Mouse (Mus musculus) limb, embryonic 13.5 days (tissue): ENCODE measurements at regions not wholly inside any gene's neighbourhood (a gene's known extent, or its start where the extent isn't known, plus 50 kb on each side); places are given as distances from the start of the nearest gene placed in this dataset.

Experiments
- ATAC-seq: fragments of 200-750 bp; cut with Nextera tagmentation; 2 replicates; pipeline ENCODE4 v1.8.0; 2017; ENCODE audit warnings: low read depth, moderate number of reproducible peaks, moderate TSS enrichment; ENCODE audit not compliant: low FRiP score
- H3K27ac ChIP-seq: fragments of 300-500 bp; sonication (generic); 2 replicates; pipeline ENCODE4 v1.5.1; 2015; ENCODE audit warnings: inconsistent platforms, mild to moderate bottlenecking, moderate library complexity
- H3K27me3 ChIP-seq: fragments of 300-500 bp; sonication (generic); 2 replicates; pipeline ENCODE4 v1.6.1; 2015; ENCODE audit warnings: mild to moderate bottlenecking, inconsistent platforms
- H3K36me3 ChIP-seq: fragments of 300-500 bp; sonication (generic); 2 replicates; pipeline ENCODE4 v1.6.1; 2015; ENCODE audit warnings: inconsistent platforms, mild to moderate bottlenecking, moderate library complexity
- H3K4me1 ChIP-seq: fragments of 300-500 bp; sonication (generic); 2 replicates; pipeline ENCODE4 v1.6.1; 2015; ENCODE audit warnings: inconsistent platforms
- H3K4me2 ChIP-seq: fragments of 300-500 bp; sonication (generic); replicated peaks from 2 replicates; pipeline ENCODE4 v1.6.1; 2015; ENCODE audit warnings: inconsistent platforms, mild to moderate bottlenecking, moderate library complexity
- H3K4me3 ChIP-seq: fragments of 300-500 bp; sonication (generic); 2 replicates; pipeline ENCODE4 v1.5.1; 2015; ENCODE audit warnings: moderate library complexity, mild to moderate bottlenecking, inconsistent platforms
- H3K9ac ChIP-seq: fragments of 300-500 bp; sonication (generic); 2 replicates; pipeline ENCODE4 v1.6.1; 2015; ENCODE audit warnings: mild to moderate bottlenecking, inconsistent platforms
- H3K9me3 ChIP-seq: fragments of 300-500 bp; sonication (generic); 2 replicates; pipeline ENCODE4 v1.6.1; 2016; ENCODE audit warnings: inconsistent platforms
- WGBS: fragments of 180-500 bp; shearing (Covaris S2); methylation state at CpG from one replicate; pipeline ENCODE4 v1.1.7; 2015; 5-methylcytosine and 5-hydroxymethylcytosine counted together

GRCm38 (mm10) chr10:66918713-66919112, 177.2 kb upstream of the Jmjd1c start:
- Histone ChIP-seq H3K9me3 (no peaks in the 10 kb centered on the region), H3K4me1 (peaks cover 66% of the 10 kb centered on the region), H3K27ac (no peak overlapping the region), H3K9ac (no peak overlapping the region), H3K27me3 (no peaks in the 10 kb centered on the region; the same call in 1 of the 2 replicates), H3K4me3 (no peak overlapping the region), H3K4me2 (no peak overlapping the region), H3K36me3 (no peaks in the 10 kb centered on the region)
- no peak for ATAC-seq
- WGBS, result 75% methylated on average over 2 of the region's 2 CpGs

GRCm38 (mm10) chr10:66919953-66920760, 175.8 kb upstream of the Jmjd1c start:
- ATAC-seq, result peak; percentile 81
- peak overlapping the region; percentile 19 for H3K4me3 ChIP-seq
- H3K36me3 ChIP-seq, result no peaks in the 10 kb centered on the region
- 1% methylated on average over 14 of the region's 14 CpGs for WGBS
- H3K27me3 ChIP-seq, result peaks cover 5% of the 10 kb centered on the region
- H3K9me3 ChIP-seq, result no peaks in the 10 kb centered on the region
- no peak overlapping the region for H3K9ac ChIP-seq
- peak overlapping the region; percentile 59 for H3K4me2 ChIP-seq
- peak overlapping the region; percentile 91 for H3K27ac ChIP-seq
- peaks cover 53% of the 10 kb centered on the region for H3K4me1 ChIP-seq

GRCm38 (mm10) chr10:66920761-66921684, 174.9 kb upstream of the Jmjd1c start:
- peak overlapping the region; percentile 91 for H3K27ac ChIP-seq
- peak overlapping the region; percentile 59 for H3K4me2 ChIP-seq
- peaks cover 5% of the 10 kb centered on the region for H3K27me3 ChIP-seq
- 2% methylated on average over 27 of the region's 27 CpGs for WGBS
- ATAC-seq, result peak; percentile 88
- H3K9ac ChIP-seq, result no peak overlapping the region
- H3K4me1 ChIP-seq, result peaks cover 45% of the 10 kb centered on the region
- H3K4me3 ChIP-seq, result peak overlapping the region; percentile 19
- H3K9me3 ChIP-seq, result no peaks in the 10 kb centered on the region
- no peaks in the 10 kb centered on the region for H3K36me3 ChIP-seq

- Histone ChIP-seq H3K36me3 (no peaks in the 10 kb centered on the region), H3K4me2 (peak overlapping the region; percentile 59), H3K4me3 (no peak overlapping the region), H3K9ac (no peak overlapping the region), H3K27ac (peak overlapping the region; percentile 91), H3K4me1 (peaks cover 43% of the 10 kb centered on the region), H3K9me3 (no peaks in the 10 kb centered on the region), H3K27me3 (peaks cover 5% of the 10 kb centered on the region)
- 14% methylated on average over 6 of the region's 6 CpGs for WGBS
- no peak; the same call in 1 of the 2 replicates for ATAC-seq
These were observed 174.1 kb upstream of the Jmjd1c start for GRCm38 (mm10) chr10:66921776-66922175.

- Histone ChIP-seq H3K27me3 (peaks cover 5% of the 10 kb centered on the region), H3K4me3 (no peak overlapping the region), H3K4me2 (no peak overlapping the region; the same call in 1 of the 2 replicates), H3K27ac (peak overlapping the region; percentile 91), H3K9ac (no peak overlapping the region), H3K9me3 (no peaks in the 10 kb centered on the region), H3K36me3 (no peaks in the 10 kb centered on the region), H3K4me1 (peaks cover 43% of the 10 kb centered on the region)
- no peak for ATAC-seq
- WGBS, result 67% methylated on average over 6 of the region's 6 CpGs
These were observed 173.6 kb upstream of the Jmjd1c start for GRCm38 (mm10) chr10:66922314-66922713.

GRCm38 (mm10) chr10:66923947-66924346, 172.0 kb upstream of the Jmjd1c start:
- Histone ChIP-seq H3K4me3 (no peak overlapping the region), H3K4me2 (no peak overlapping the region), H3K36me3 (no peaks in the 10 kb centered on the region), H3K4me1 (peaks cover 50% of the 10 kb centered on the region), H3K27me3 (peaks cover 5% of the 10 kb centered on the region), H3K27ac (no peak overlapping the region), H3K9ac (no peak overlapping the region), H3K9me3 (no peaks in the 10 kb centered on the region)
- 85% methylated on average over 7 of the region's 7 CpGs for WGBS
- ATAC-seq, result no peak

- 90% methylated on average over 16 of the region's 16 CpGs for WGBS
- ATAC-seq, result no peak
These were observed 171.5 kb upstream of the Jmjd1c start for GRCm38 (mm10) chr10:66924418-66924817.

GRCm38 (mm10) chr10:66925553-66926127, 170.3 kb upstream of the Jmjd1c start:
- no peak overlapping the region for H3K4me3 ChIP-seq
- peaks cover 36% of the 10 kb centered on the region for H3K4me1 ChIP-seq
- 23% methylated on average over 6 of the region's 6 CpGs for WGBS

More at GRCm38 (mm10) chr10:66924418-66924817, 171.5 kb upstream of the Jmjd1c start:
- no peak overlapping the region for H3K4me2 ChIP-seq
- H3K9me3 ChIP-seq, result no peaks in the 10 kb centered on the region
- H3K4me1 ChIP-seq, result peaks cover 45% of the 10 kb centered on the region
- peaks cover 5% of the 10 kb centered on the region for H3K27me3 ChIP-seq
- no peak overlapping the region for H3K9ac ChIP-seq
- no peak overlapping the region for H3K4me3 ChIP-seq
- H3K27ac ChIP-seq, result no peak overlapping the region
- no peaks in the 10 kb centered on the region for H3K36me3 ChIP-seq

GRCm38 (mm10) chr10:66927651-66928050, 168.3 kb upstream of the Jmjd1c start:
- H3K36me3 ChIP-seq, result no peaks in the 10 kb centered on the region
- H3K9ac ChIP-seq, result no peak overlapping the region
- H3K9me3 ChIP-seq, result no peaks in the 10 kb centered on the region
- H3K27ac ChIP-seq, result no peak overlapping the region
- no peak overlapping the region for H3K4me2 ChIP-seq
- H3K4me3 ChIP-seq, result no peak overlapping the region
- H3K27me3 ChIP-seq, result peaks cover 5% of the 10 kb centered on the region
- 68% methylated on average over 2 of the region's 2 CpGs for WGBS
- peaks cover 16% of the 10 kb centered on the region for H3K4me1 ChIP-seq
- ATAC-seq, result no peak

More at GRCm38 (mm10) chr10:66925553-66926127, 170.3 kb upstream of the Jmjd1c start:
- Histone ChIP-seq H3K27me3 (peaks cover 5% of the 10 kb centered on the region), H3K36me3 (no peaks in the 10 kb centered on the region), H3K9me3 (no peaks in the 10 kb centered on the region), H3K4me2 (no peak overlapping the region), H3K9ac (no peak overlapping the region), H3K27ac (no peak overlapping the region)
- no peak for ATAC-seq

- no peak overlapping the region for H3K4me3 ChIP-seq
- H3K9ac ChIP-seq, result no peak overlapping the region
- H3K9me3 ChIP-seq, result no peaks in the 10 kb centered on the region
- ATAC-seq, result no peak
- H3K36me3 ChIP-seq, result no peaks in the 10 kb centered on the region
- WGBS, result 50% methylated on average over 6 of the region's 6 CpGs
- H3K4me2 ChIP-seq, result no peak overlapping the region
- no peak overlapping the region for H3K27ac ChIP-seq
- peaks cover 9% of the 10 kb centered on the region; the same call in 1 of the 2 replicates for H3K4me1 ChIP-seq
- peaks cover 5% of the 10 kb centered on the region; the same call in 1 of the 2 replicates for H3K27me3 ChIP-seq
These were observed 167.5 kb upstream of the Jmjd1c start for GRCm38 (mm10) chr10:66928211-66928990.

GRCm38 (mm10) chr10:66930563-66930962, 165.4 kb upstream of the Jmjd1c start:
- no peak for ATAC-seq

More at GRCm38 (mm10) chr10:66930563-66930962, 165.4 kb upstream of the Jmjd1c start:
- Histone ChIP-seq H3K9me3 (no peaks in the 10 kb centered on the region), H3K27me3 (no peaks in the 10 kb centered on the region), H3K27ac (no peak overlapping the region), H3K4me3 (no peak overlapping the region), H3K4me1 (peaks cover 9% of the 10 kb centered on the region; the same call in 1 of the 2 replicates), H3K4me2 (no peak overlapping the region), H3K36me3 (no peaks in the 10 kb centered on the region), H3K9ac (no peak overlapping the region)
- 63% methylated on average over 10 of the region's 10 CpGs for WGBS
